Mouse (Mus musculus) forelimb bud, embryonic 11.5 days (tissue): Measurements from ENCODE around the gene Pgap2.
"Not testable (repeated sequence)": the region's sequence is repeated elsewhere in the genome, so short reads cannot be mapped to it uniquely, and the experiment has no call there.

Experiments
- DNase-seq: peaks from one replicate; pipeline ENCODE4 v3.0.0-alpha.2; 2012; ENCODE audit warnings: low read depth, low spot score

Gene Pgap2

GRCm38 (mm10) chr7:102266021-102266400 lies 56.0 kb downstream of the Pgap2 start:
- DNase-seq: not testable (repeated sequence)

- no peak for DNase-seq
Observed at GRCm38 (mm10) chr7:102266401-102267042, 56.5 kb downstream of the Pgap2 start.

- peak; percentile 91 for DNase-seq
Observed at GRCm38 (mm10) chr7:102267113-102267579, 57.1 kb downstream of the Pgap2 start.

GRCm38 (mm10) chr7:102267601-102268394 lies 57.8 kb downstream of the Pgap2 start, which contains the start of gene Stim1:
TSS of gene Stim1 (plus strand) at chr7:102267806.
- DNase-seq: peak; percentile 40

- DNase-seq: no peak
Observed at GRCm38 (mm10) chr7:102268395-102268748, 58.4 kb downstream of the Pgap2 start.

GRCm38 (mm10) chr7:102272422-102272948 lies 62.5 kb downstream of the Pgap2 start:
- DNase-seq: no peak

- no peak for DNase-seq
Observed at GRCm38 (mm10) chr7:102281403-102281802, 71.4 kb downstream of the Pgap2 start.

- DNase-seq: no peak
Observed at GRCm38 (mm10) chr7:102282261-102282660, 72.3 kb downstream of the Pgap2 start.
